Mouse (Mus musculus) left cerebral cortex, postnatal 14 days (tissue): Measurements from ENCODE around the gene I830077J02Rik. TPM values are rescaled to one million over a fixed set of nuclear protein-coding genes. Genes with fewer than 3 reads are reported as not detected.
"Not testable (repeated sequence)": the region's sequence is repeated elsewhere in the genome, so short reads cannot be mapped to it uniquely, and the experiment has no call there.

Source experiments
- DNase-seq, 2 experiments: peaks; one replicate each; pipeline ENCODE4 v3.0.0; 2021 to 2022; ENCODE audit warnings: low spot score in 2 of 2, mixed read lengths in 1 of 2
- intact Hi-C: fragments of 180-260 bp; cut with DNase I; formaldehyde crosslinking; loops from one replicate; pipeline ENCODE4 v1.15.1; 2025
- total RNA-seq, 2 experiments: library from RNA; stranded (reverse); gene quantifications; 2 replicates each; pipeline ENCODE4 v1.2.3; 2021

I830077J02Rik gene
- total RNA-seq, 2 experiments from 2014 or later: 0.95 to 1.6 TPM

GRCm38 (mm10) chr3:105924616-105925015 lies 7.8 kb downstream of the I830077J02Rik start:
- intact Hi-C loops: no loop called here
- no peak for DNase-seq

DNA sequence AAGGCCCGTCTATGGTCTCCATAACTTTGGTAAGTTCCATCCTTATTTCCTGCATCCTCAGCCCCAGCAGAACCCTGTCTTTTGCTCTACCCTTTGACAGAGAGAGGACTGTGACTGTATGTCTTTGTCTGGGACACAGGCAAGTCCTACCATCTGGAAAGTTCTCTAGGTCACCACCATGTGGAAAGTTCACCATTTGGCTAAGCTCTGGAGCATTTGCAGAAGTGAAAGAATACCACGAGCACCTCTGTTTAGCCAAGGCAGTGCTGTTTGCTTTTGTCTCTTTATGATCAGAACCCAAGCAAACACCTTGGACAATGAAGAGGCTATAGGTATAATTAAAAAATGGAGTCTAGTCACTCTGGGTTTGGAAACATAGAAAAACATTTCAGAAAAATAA lies 10.5 kb downstream of the I830077J02Rik start:
- no peak for DNase-seq
- intact Hi-C loops: no loop called here

DNA sequence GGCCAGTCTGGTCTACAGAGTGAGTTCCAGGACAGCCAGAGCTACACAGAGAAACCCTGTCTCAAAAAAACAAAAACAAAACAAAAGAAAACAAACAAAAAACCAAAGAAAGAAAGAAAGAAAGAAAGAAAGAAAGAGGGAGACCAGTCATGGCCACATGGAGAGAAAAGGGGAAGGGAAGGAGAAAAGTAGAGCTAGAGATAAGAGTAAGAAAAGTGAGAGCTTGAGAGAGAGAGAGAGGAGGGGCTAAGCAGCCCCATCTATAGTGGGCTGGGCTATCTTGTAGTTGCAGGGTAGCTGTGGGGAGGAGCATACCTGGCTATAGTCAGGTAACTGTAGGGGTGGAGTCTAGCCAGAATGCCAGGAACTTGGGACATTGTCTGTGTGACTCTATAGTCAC lies 11.7 kb downstream of the I830077J02Rik start:
- intact Hi-C loops, DNase-seq: not testable (repeated sequence)

DNA sequence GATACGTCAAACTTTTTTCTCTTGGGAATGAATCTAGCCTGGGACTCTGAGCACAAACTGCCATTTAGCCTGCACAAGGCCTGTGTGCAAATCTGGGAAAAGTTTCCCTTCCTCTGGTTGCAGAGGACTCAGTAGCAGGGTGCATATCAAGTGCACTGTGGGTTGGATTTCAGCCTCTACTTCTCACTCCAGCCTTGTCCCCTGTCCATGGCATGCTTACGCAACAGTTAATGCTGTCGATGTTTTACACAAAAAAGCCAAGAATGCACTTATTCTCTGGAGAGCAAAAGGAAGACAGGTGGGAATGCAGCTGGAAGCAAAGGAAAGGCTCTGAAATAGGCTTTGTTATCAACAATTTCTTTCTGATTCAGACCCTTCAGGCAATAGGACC lies 14.1 kb downstream of the I830077J02Rik start:
- intact Hi-C loops: no loop called here
- no peak for DNase-seq

DNA sequence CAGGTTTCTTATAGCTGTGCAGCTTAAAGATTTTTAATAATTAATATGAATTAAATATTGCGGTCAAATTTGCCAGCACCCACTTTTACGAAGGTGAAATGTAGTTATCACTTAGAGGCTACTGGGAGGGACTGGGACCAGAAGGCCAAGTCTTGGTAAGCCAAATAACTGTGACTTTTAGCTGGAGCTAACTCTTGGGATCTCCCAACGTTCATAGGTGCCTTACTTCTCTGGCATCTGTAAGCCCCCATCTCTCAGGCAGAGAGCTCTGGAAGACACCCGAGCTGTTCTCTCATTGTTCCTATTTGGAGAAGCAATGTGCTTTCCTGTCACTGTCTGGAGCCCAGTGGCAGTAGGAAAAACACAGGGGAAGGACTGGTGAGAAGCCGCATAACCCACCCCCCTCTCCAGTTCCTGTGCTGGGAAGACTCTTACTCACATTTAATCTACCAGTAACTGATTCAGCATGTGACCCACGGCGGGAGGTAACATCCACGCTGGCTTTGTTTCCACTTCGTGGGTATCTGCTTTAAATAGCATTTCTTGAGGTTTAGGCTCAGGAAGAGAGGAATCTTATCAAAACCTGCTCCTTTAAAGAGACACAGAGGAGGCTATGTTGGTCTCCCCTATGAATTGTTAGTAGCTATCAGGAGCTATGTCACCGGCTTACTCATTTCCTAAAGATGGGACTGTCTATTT lies 14.7 kb downstream of the I830077J02Rik start:
- intact Hi-C loops: no loop called here

DNA sequence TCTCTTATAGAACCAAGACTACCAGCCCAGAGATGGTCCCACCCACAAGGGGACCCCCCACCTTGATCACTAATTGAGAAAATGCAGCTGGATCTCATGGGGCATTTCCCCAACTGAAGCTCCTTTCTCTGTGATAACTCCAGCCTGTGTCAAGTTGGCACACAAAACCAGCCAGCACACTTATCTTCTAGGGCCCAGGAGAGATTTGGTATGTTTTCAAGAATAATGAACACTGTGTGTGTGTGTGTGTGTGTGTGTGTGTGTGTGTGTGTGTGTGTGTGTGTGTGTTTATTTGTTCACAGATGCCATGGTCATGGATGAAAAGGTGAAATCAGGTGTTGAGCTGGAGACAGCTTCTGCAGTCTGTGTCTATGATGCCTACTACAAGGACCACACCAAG lies 16.0 kb downstream of the I830077J02Rik start:
- DNase-seq, intact Hi-C loops: not testable (repeated sequence)

More for the DNA sequence above, 14.7 kb downstream of the I830077J02Rik start:
- DNase-seq: no peak

DNA sequence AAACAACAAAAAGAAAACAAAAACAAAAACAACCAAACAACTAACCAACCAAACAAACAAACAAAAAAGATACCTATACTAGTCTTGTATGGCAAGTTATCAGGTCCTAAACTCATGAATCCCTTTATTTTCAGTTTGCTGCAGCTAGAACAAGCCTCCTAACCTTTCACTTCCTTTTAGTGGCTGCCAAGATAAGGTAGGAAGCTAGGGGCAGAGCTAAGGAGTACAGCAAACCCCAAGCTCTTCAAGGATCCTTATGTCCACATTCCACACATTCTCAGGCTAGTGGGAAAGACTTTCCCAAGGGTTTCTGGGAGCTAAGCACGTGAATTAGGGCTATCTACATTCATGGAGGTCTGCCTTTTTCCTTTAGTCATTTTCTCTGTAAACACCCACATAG lies 17.2 kb downstream of the I830077J02Rik start:
- no peak for DNase-seq
- intact Hi-C loops: no loop called here

GRCm38 (mm10) chr3:105913839-105914681 lies 18.4 kb downstream of the I830077J02Rik start:
- no peak for DNase-seq
- intact Hi-C loops: no loop called here

- DNase-seq: no peak
- intact Hi-C loops: no loop called here
These were observed 20.2 kb downstream of the I830077J02Rik start for GRCm38 (mm10) chr3:105912097-105912880.

- intact Hi-C loops: no loop called here
- no peak for DNase-seq
These were observed 21.8 kb downstream of the I830077J02Rik start for GRCm38 (mm10) chr3:105910519-105911190.

DNA sequence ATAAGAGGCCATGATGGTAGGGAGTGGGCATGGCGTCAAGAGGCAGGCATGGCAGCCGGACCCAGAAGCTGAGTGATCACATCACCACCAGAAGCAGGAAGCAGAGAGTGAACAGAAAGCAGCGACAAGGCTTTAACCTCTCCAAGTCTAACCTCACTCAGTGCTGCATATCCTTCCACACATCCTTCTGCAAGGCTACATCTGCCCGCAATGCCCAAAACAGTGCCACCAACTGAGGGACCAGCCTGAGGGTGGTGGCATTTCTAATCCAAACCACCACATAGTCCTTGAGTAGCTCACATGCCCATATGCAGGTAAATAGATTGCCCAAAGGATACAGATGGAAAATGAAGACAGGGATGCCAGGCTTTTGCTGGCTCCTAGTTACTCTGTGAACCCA lies 23.5 kb downstream of the I830077J02Rik start:
- DNase-seq: no peak
- intact Hi-C loops: no loop called here

- intact Hi-C loops: no loop called here
- no peak for DNase-seq
These were observed 24.4 kb downstream of the I830077J02Rik start for GRCm38 (mm10) chr3:105907956-105908655.

- no peak for DNase-seq
- intact Hi-C loops: loop anchor here (5.0 kb wide), 1 partner anchor 232 kb away; no protein-coding TSS in a partner anchor
These were observed 27.7 kb downstream of the I830077J02Rik start for GRCm38 (mm10) chr3:105904721-105905120.

- no peak for DNase-seq
- intact Hi-C loops: loop anchor here (5.0 kb wide), 1 partner anchor 232 kb away; no protein-coding TSS in a partner anchor
These were observed 28.3 kb downstream of the I830077J02Rik start for GRCm38 (mm10) chr3:105904213-105904612.

- intact Hi-C loops: loop anchor here (5.0 kb wide), 1 partner anchor 229 kb away; no protein-coding TSS in a partner anchor
- no peak for DNase-seq
These were observed 31.0 kb downstream of the I830077J02Rik start for GRCm38 (mm10) chr3:105901468-105901867.

GRCm38 (mm10) chr3:105900716-105901115 lies 31.7 kb downstream of the I830077J02Rik start:
- no peak for DNase-seq
- intact Hi-C loops: loop anchor here (5.0 kb wide), 1 partner anchor 228 kb away; no protein-coding TSS in a partner anchor

DNA sequence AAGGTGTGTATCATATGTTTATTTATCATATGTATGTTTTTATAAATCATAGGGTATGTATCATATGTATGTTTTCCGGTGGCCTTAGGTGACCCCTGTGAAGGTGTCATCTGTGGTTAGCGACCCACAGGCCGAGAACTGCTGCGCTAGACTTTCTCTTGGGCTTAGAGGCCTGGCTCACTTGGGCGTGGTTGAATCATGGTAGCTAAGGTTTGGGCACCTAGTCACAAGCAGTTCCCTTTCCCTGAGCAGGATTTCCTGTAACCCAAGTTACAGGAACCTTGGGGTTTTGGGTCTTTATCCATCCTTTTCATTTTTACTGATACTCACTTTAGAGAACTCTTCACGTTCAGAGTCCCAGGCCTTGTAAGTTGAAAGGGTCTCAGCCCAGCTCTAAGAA lies 32.2 kb downstream of the I830077J02Rik start:
- intact Hi-C loops: loop anchor here (5.0 kb wide), 1 partner anchor 228 kb away; no protein-coding TSS in a partner anchor

GRCm38 (mm10) chr3:105899394-105900147 lies 32.9 kb downstream of the I830077J02Rik start:
- intact Hi-C loops: loop anchor here (5.0 to 10.0 kb wide), 4 partner anchors 95 to 227 kb away; partner anchors contain the start of genes Ddx20 and Rap1a
- DNase-seq: peak; percentile 84 to 86

More for the DNA sequence above, 32.2 kb downstream of the I830077J02Rik start:
- no peak for DNase-seq
